In genomic region chr17:78937229-78937853, GRCm38 (mm10) we compare ENCODE assay signal across 9 mouse cellular contexts. TPM values are rescaled to one million over a fixed set of nuclear protein-coding genes. Genes with fewer than 3 reads are reported as not detected.
A peak's percentile ranks its signal among the peaks of the same experiment; 100 is the strongest.
DNase-seq lines count a peak whose midpoint lies in the region; ATAC-seq lines count a peak whose summit lies in the region.
"Had no signal": no experiment of that assay in that cellular context is flagged by ENCODE, and none has a peak within 500 bp of the region (broad histone marks: within the 10 kb centered on the region; RNA-seq: fewer than 3 reads in every experiment).

No protein-coding gene starts in this region.

- WGBS in kidney, embryonic 16.5 days, result 9% methylated on average over 26 of the region's 26 CpGs
- WGBS in hindbrain, embryonic 10.5 days, result 10% methylated on average over 26 of the region's 26 CpGs
- WGBS in midbrain, embryonic 11.5 days, result 11% methylated on average over 26 of the region's 26 CpGs

- H3K27ac ChIP-seq in kidney, embryonic 16.5 days (ENCODE audit: low read length), result no peak overlapping the region
- peak overlapping the region; percentile 85 for H3K27ac ChIP-seq in hindbrain, embryonic 10.5 days
- H3K27ac ChIP-seq in midbrain, embryonic 11.5 days (ENCODE audit: low read depth, low read length), result no peak overlapping the region

- H3K4me2 ChIP-seq in kidney, embryonic 16.5 days (replicated peaks; ENCODE audit: low read depth, low read length), result peak overlapping the region; percentile 61
- peak overlapping the region; percentile 75 for H3K4me2 ChIP-seq in midbrain, embryonic 11.5 days

- H3K9me3 ChIP-seq in kidney, embryonic 16.5 days (ENCODE audit: low read length), result no peaks in the 10 kb centered on the region
- H3K9me3 ChIP-seq in hindbrain, embryonic 10.5 days, result no peaks in the 10 kb centered on the region
- H3K9me3 ChIP-seq in midbrain, embryonic 11.5 days (ENCODE audit: control insufficient read depth, low read length), result no peaks in the 10 kb centered on the region

- peak; percentile 52; the same call in 1 of the 2 replicates for ATAC-seq in kidney, embryonic 16.5 days (ENCODE audit: low FRiP score, low TSS enrichment)
- no peak for ATAC-seq in midbrain, embryonic 11.5 days (ENCODE audit: low FRiP score)
- ATAC-seq in granulocyte monocyte progenitor cell, adult 5-6 weeks (replicated peaks; ENCODE audit: poor library complexity, severe bottlenecking), result no peak

- peak overlapping the region; percentile 94 for H3K4me3 ChIP-seq in kidney, embryonic 16.5 days (ENCODE audit: low read length)
- H3K4me3 ChIP-seq in hindbrain, embryonic 10.5 days, result peak overlapping the region; percentile 90
- H3K4me3 ChIP-seq in midbrain, embryonic 11.5 days (ENCODE audit: low read depth, low read length), result peak overlapping the region; percentile 86

- no peaks in the 10 kb centered on the region for H3K27me3 ChIP-seq in kidney, embryonic 16.5 days (ENCODE audit: insufficient read depth, low read length)
- no peaks in the 10 kb centered on the region for H3K27me3 ChIP-seq in hindbrain, embryonic 10.5 days (ENCODE audit: insufficient read depth, poor library complexity, severe bottlenecking)
- no peaks in the 10 kb centered on the region for H3K27me3 ChIP-seq in midbrain, embryonic 11.5 days (ENCODE audit: control insufficient read depth, insufficient read depth, low read length)

- DNase-seq in kidney, adult 9 months, result no peak
- DNase-seq in c-Kit-positive CD71-positive TER-119-positive erythroid progenitor cells, embryonic 14.5 days (ENCODE audit: low spot score), result peak; percentile 21
- no peak for DNase-seq in hindbrain, embryonic 10.5 days (ENCODE audit: low spot score)
- DNase-seq in midbrain, embryonic 11.5 days (ENCODE audit: low spot score, missing footprints), result no peak
- no peak for DNase-seq in retina, embryonic 14.5 days (ENCODE audit: low spot score)
- no peak for DNase-seq in adrenal gland, postnatal 14 days

- peaks cover 17% of the 10 kb centered on the region for H3K4me1 ChIP-seq in kidney, embryonic 16.5 days (ENCODE audit: insufficient read depth, low read length)
- peaks cover 25% of the 10 kb centered on the region for H3K4me1 ChIP-seq in hindbrain, embryonic 10.5 days (replicated peaks)
- H3K4me1 ChIP-seq in midbrain, embryonic 11.5 days (ENCODE audit: control insufficient read depth, insufficient read depth, low read length), result peaks cover 8% of the 10 kb centered on the region

- peaks cover 24% of the 10 kb centered on the region for H3K36me3 ChIP-seq in kidney, embryonic 16.5 days (ENCODE audit: insufficient read depth, low read length)
- H3K36me3 ChIP-seq in hindbrain, embryonic 10.5 days, result peaks cover 54% of the 10 kb centered on the region
- peaks cover 5% of the 10 kb centered on the region; the same call in 1 of the 2 replicates for H3K36me3 ChIP-seq in midbrain, embryonic 11.5 days (ENCODE audit: control insufficient read depth, insufficient read depth, low read length)

- H3K9ac ChIP-seq in kidney, embryonic 16.5 days (replicated peaks; ENCODE audit: low read length), result peak overlapping the region; percentile 83
- peak overlapping the region; percentile 84 for H3K9ac ChIP-seq in midbrain, embryonic 11.5 days (ENCODE audit: low read length)

RNA-seq across cellular contexts. Expression of gene Ndufaf7, which starts 0.4 kb away (rescaled TPM):
- polyA plus RNA-seq in kidney, embryonic 16.5 days (2015; fragmentation: Nextera tagmentation; extraction: Ambion mirVana), result 64.4 and 66.3 TPM in 2 replicates
- 46.6 and 58.2 TPM in 2 replicates for polyA plus RNA-seq in hindbrain, embryonic 10.5 days (2016; fragmentation: Nextera tagmentation; extraction: Ambion mirVana)
- polyA plus RNA-seq in midbrain, embryonic 11.5 days (2014; fragmentation: Nextera tagmentation; extraction: Ambion mirVana), result 53.9 and 54.2 TPM in 2 replicates
- total RNA-seq in adrenal gland, postnatal 14 days (2021), result 41.8 and 45.7 TPM in 2 replicates
- 47.9 and 49.7 TPM in 2 replicates for total RNA-seq in granulocyte monocyte progenitor cell, adult 5-6 weeks (2014; fragmentation: Nextera tagmentation)
- total RNA-seq in granulocyte monocyte progenitor cell, adult 5-6 weeks (2017), result 25.9 and 34.5 TPM in 2 replicates

RNA-seq across cellular contexts. Expression of gene Cebpz, which starts 0.5 kb away (rescaled TPM):
- 46.8 and 56.7 TPM in 2 replicates for polyA plus RNA-seq in kidney, embryonic 16.5 days (2015; fragmentation: Nextera tagmentation; extraction: Ambion mirVana)
- polyA plus RNA-seq in hindbrain, embryonic 10.5 days (2016; fragmentation: Nextera tagmentation; extraction: Ambion mirVana), result 39.5 and 50.2 TPM in 2 replicates
- polyA plus RNA-seq in midbrain, embryonic 11.5 days (2014; fragmentation: Nextera tagmentation; extraction: Ambion mirVana), result 63.9 and 64.8 TPM in 2 replicates
- total RNA-seq in adrenal gland, postnatal 14 days (2021), result 45.6 and 52.3 TPM in 2 replicates
- 61.6 and 62.4 TPM in 2 replicates for total RNA-seq in granulocyte monocyte progenitor cell, adult 5-6 weeks (2014; fragmentation: Nextera tagmentation)
- 124 and 206 TPM in 2 replicates for total RNA-seq in granulocyte monocyte progenitor cell, adult 5-6 weeks (2017)

RNA-seq across cellular contexts. Expression of gene Cebpzos, which starts 21.0 kb away (rescaled TPM):
- polyA plus RNA-seq in kidney, embryonic 16.5 days (2015; fragmentation: Nextera tagmentation; extraction: Ambion mirVana), result 96.5 and 98.1 TPM in 2 replicates
- polyA plus RNA-seq in hindbrain, embryonic 10.5 days (2016; fragmentation: Nextera tagmentation; extraction: Ambion mirVana), result 111 and 118 TPM in 2 replicates
- 121 and 126 TPM in 2 replicates for polyA plus RNA-seq in midbrain, embryonic 11.5 days (2014; fragmentation: Nextera tagmentation; extraction: Ambion mirVana)
- total RNA-seq in adrenal gland, postnatal 14 days (2021), result 30.7 and 37.6 TPM in 2 replicates
- total RNA-seq in granulocyte monocyte progenitor cell, adult 5-6 weeks (2014; fragmentation: Nextera tagmentation), result 31.0 and 34.8 TPM in 2 replicates
- 53.7 and 66.1 TPM in 2 replicates for total RNA-seq in granulocyte monocyte progenitor cell, adult 5-6 weeks (2017)

RNA-seq across cellular contexts. Expression of gene Sult6b1, which starts 30.5 kb away (rescaled TPM):
- 0.23 TPM in 1 of 2 replicates, not detected in the other for polyA plus RNA-seq in kidney, embryonic 16.5 days (2015; fragmentation: Nextera tagmentation; extraction: Ambion mirVana)
- polyA plus RNA-seq in hindbrain, embryonic 10.5 days (2016; fragmentation: Nextera tagmentation; extraction: Ambion mirVana), result 0.17 TPM in 1 of 2 replicates, not detected in the other
- not detected in 2 replicates for polyA plus RNA-seq in midbrain, embryonic 11.5 days (2014; fragmentation: Nextera tagmentation; extraction: Ambion mirVana)
- total RNA-seq in adrenal gland, postnatal 14 days (2021), result not detected in 2 replicates
- not detected in 2 replicates for total RNA-seq in granulocyte monocyte progenitor cell, adult 5-6 weeks (2014; fragmentation: Nextera tagmentation)
- total RNA-seq in granulocyte monocyte progenitor cell, adult 5-6 weeks (2017), result not detected in 2 replicates
- polyA plus RNA-seq: brain, embryonic 14.5 days had no signal

RNA-seq across cellular contexts. Expression of gene Eif2ak2, which starts 55.0 kb away (rescaled TPM):
- 8.8 and 9.6 TPM in 2 replicates for polyA plus RNA-seq in kidney, embryonic 16.5 days (2015; fragmentation: Nextera tagmentation; extraction: Ambion mirVana)
- polyA plus RNA-seq in hindbrain, embryonic 10.5 days (2016; fragmentation: Nextera tagmentation; extraction: Ambion mirVana), result 4.9 and 5.2 TPM in 2 replicates
- polyA plus RNA-seq in midbrain, embryonic 11.5 days (2014; fragmentation: Nextera tagmentation; extraction: Ambion mirVana), result 4.0 and 4.4 TPM in 2 replicates
- 20.6 and 23.3 TPM in 2 replicates for total RNA-seq in adrenal gland, postnatal 14 days (2021)
- total RNA-seq in granulocyte monocyte progenitor cell, adult 5-6 weeks (2014; fragmentation: Nextera tagmentation), result 22.9 and 31.6 TPM in 2 replicates
- total RNA-seq in granulocyte monocyte progenitor cell, adult 5-6 weeks (2017), result 33.2 and 44.3 TPM in 2 replicates
